Mouse (Mus musculus): ENCODE measurements around the gene Gnat2.

Gene Gnat2

DNA sequence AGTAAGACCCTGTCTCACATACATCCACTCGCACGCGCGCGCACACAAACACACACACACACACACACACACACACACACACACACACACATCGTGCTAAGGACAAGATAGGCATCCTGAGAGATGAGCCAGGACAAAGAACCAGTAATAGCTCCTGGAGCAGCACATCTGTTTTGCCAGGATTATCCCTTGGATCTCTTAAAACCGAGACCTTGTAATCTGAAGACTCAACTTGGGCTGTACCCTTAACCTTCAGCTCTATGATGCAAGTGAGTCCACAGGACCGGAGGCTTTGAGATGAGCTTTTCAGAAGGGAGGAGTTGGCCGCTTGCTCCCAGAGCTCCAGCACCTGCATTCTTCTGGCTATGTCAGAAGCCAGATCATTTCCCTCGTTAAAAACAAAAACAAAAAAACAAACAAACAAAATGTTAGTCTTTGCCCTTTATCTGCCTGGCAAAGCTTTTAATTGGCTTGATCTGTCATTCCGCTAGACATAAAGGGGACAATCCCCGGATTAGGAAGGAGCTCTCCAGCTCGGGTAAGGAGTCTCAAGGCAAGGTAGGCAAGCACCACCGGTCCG lies at the start of gene Gnat2:
Gnat2 (plus strand) TSS at position 254 of the 580 bp plus-strand sequence.
- DNase-seq (ENCODE audit: extremely low spot score, low spot score): no peak

DNA sequence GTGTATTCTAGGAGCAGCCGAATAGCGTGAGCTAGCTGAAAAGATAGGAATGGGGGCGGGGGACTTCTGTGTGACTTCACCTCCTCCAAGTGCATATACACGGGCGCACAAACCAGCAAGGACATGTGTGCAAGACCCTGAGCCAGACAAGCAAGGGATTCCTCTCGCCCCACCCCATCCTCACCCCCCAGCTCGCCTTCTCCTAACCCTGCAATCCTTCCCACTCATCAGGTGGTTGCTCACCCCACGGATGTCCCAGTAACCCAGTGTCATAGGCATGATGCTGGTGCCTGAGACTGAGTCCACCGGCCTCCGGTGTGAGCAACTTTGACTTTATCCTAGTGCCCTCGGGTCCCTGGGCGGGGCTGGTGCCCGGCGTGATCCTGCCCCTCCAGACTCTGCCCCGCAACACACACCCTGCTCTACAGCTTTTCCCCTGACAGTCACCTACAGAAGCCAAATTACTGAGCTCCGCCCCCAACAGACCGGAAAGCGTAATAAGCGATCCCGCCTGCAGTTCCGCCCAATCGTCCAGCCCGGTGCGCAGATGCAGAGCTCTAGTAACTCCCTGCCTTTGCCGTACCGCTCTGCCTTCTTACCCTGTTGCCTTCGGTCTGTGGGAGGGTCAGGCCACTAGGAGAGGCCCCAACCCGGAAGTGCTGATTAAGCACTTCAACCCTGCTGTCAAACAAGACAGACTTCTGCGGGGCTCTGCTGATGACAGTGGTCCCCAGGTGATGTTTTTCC lies 48.0 kb upstream of the Gnat2 start, which contains the start of gene Gstm4:
Gstm4 (minus strand) TSS at position 501 of the 747 bp plus-strand sequence.
- DNase-seq (ENCODE audit: extremely low spot score, low spot score): peak; percentile 70

DNA sequence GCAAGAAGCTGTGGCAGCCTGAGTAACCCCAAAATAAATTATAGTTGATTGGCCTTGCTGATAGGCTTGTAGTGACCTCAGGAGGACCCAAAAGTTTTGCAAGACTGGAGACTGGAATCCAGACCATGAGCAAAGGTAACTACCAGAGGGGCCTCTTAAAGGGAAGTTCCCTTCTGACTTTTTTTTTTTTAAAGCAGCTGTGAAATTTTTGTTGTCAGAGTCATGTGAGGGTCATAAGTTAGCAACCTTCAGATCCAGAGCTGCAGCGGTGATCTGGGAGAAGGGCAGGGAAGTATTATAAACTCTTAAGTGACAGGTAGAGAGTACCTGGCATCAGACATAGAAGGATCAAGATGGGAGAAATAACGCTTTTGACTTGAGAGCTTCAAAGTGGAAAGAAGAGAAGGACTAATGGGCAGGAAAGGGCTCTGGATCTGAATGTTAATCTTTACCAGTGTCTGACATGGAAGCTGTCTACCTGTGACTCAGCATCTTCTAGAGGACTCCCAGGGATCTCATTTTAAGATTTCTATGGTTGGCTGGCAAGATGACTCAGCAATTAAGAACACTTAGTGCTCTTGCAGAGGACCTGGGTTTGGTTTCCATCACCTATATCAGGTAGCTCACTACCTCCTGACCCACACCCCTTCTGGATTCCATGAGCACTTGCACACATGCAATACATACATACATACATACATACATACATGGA lies 45.5 kb upstream of the Gnat2 start:
- no peak for DNase-seq (ENCODE audit: extremely low spot score, low spot score)

DNA sequence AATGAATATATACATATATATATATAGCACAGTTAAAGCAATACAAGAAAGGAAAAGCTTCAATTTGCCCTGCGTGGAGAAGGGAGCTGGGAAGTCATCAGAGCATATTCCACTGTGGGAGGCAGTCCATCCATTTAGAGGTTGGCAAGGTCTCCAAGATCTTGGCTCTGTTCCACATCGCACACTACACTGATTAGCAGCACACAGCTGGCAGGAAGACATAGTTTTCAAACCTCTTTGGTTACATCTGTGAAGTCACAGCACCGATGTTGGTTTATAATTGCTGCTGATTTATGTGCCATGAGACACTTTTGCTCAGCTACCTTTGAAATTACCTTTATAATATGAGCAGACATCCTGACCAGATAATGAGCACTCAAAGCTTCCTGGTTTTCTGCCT lies 44.3 kb upstream of the Gnat2 start:
- no peak for DNase-seq (ENCODE audit: extremely low spot score, low spot score)

DNA sequence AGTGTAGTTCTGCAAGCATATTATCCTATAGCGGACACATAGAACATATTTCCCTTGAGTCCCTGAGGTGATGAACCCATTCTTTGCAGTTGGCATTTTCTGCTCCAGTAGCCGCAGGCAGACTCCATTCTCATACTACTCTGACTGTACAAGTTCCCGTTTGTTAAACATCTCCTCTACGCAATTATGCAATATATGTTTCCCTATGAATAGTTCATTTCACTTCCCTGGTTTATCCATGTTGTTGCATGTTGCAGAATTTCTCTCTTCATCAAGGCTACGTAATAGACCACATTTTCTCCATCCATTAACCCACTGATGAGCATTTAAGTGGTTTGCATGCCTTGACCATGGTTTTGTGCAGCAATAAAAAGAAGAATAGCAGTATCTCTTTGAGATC lies 42.1 kb upstream of the Gnat2 start:
- no peak for DNase-seq (ENCODE audit: extremely low spot score, low spot score)

DNA sequence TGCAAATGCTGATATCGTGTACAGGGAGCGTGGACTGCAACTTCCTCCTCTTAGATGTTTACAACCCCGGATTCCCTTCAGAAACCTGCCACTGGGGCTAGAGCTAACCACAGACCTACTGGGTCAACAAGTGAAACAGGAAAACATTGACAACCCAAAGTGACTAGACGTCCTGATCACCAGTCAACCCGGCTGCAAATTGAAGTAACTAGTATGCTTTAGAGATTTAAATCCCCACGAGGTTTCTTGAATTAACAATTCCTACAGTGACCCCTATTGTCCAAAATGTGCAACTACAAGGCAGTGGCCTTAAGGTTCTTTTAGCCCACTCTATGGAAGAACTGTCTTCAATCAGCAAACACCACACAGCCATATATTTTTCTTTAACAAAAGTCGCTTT lies 31.2 kb upstream of the Gnat2 start:
- DNase-seq (ENCODE audit: extremely low spot score, low spot score): peak; percentile 52

DNA sequence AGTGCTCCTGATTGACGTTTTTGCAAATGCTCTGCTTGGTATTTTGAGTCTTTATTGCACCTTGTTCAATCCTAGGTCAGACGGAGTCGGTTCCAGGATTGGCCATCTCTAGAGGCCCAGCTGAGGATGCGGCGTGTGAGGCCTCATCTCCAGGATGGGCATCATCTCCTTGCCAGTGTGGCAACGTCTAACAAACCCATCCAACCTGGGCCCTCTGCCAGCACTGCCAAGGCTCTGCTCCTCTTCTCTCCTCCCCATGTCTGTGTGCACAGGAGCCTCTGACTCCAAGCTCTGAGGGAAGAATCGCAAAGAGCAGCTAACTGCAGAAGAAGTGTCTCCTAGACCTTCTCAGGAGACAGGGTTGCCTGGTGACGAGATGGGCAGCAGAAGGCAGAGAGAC lies 29.9 kb upstream of the Gnat2 start:
- DNase-seq (ENCODE audit: extremely low spot score, low spot score): no peak

DNA sequence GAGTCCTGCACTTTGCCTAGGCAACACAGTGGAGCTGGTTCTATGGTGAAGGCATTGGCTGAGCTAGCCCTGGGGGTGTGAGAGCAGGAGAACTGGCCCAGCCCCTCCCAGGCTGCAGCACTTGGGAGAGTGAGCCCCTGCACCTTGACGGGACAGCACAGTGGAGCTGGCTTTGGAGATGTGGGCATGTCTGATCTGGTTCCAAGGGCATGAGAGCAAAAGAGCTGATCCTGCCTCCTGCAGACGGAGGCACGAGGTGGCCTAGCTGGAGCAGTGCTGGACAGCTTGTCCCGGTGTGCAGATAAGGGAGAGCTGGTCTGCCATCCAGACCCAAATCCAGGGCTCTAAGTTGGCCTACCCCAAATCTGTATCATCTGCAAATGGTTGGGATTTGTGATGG lies 27.9 kb upstream of the Gnat2 start:
- DNase-seq (ENCODE audit: extremely low spot score, low spot score): no peak

DNA sequence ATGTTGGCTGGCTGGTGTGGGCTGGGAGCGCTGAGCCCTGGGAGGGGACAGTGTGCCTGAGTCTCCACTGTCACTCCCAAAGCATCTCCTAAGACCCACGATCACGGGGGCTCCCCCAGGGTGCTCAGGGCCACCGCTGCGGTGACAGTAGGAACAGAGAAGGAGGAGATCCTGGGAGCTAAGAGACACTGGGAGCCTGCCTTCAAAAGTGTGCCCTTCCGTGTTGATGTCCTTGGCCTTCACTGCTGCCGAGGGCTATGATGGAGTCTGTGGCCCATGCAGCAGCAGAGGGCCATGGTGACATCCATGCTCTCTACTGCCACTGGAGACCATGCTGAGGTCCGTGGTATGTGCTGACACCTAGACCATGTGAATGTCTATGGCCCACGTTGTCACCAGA lies 27.0 kb upstream of the Gnat2 start:
- DNase-seq (ENCODE audit: extremely low spot score, low spot score): no peak

DNA sequence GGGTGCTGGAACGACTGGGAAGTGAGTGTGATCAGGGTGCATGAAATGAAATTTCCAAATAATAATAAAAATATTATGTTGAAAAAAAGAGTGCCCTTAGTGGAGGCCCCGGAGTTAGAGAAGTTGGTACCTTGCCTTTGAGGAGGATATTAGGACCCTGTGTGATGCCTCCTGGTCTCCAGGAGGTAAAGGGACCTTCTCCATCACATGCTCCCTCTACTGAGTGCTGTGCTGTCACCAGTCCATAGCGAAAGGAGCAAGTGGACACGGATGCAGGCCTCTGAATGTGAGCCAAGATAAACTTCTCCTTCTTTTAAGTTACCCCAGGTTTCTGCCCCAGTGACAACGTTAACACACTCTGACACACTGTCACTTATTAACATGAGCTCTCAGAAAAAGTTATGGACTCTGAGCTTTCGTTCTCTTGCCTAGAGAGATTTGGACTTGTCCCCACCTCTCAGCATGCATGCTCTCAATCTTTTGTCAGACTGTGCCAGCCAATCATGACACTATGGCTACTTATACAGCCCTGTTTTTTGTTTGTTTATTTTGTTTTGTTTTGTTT lies 25.1 kb upstream of the Gnat2 start:
- DNase-seq (ENCODE audit: extremely low spot score, low spot score): no peak

DNA sequence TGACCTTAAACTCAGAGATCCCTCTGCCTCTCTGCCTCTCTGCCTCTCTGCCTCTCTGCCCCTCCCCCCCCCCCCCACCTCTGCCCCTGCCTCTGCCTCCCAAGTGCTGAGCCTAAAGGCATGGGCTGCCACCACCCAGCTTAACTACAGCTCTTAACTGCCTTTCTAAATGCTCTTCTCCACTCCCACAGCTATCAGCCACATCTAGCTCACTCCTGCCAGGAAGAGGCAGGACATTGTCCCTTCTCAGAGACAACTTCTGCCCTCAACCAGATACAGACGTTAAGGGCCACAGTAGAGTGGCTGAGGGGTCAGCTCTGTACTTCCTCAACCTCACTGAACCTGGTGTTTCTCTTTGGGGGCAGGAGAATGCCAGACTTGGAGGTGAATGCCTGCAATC lies 23.8 kb upstream of the Gnat2 start:
- no peak for DNase-seq (ENCODE audit: extremely low spot score, low spot score)

DNA sequence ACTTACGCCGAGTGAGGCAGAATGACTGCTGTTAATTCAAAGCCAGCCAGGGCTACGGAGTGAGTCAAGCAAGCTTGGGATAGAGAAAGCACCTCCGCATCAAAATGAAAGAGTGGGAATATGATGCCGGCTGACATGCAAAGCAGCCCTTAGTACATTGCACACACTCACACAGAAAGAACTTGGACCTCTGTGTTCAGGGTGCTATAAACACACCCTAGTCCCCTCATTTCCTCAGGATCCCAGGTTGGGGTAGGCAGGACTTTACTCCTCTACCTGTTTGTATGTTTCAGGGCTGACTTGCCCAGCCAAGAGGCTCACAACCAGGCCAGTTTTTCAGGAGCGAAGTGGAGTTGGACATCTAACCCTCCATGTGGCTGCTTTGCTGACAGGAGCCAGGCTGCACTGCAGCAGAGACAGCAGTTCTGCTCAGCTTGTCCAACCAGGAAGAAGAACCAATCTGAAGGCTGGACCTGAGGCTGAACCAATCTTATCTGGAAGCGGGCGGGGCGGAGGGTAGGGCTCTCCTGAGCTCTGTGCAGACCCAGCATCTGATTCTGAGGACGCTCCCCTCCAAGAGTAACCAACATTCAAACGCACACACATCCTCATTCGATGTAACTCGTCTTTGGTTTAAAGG lies 23.2 kb upstream of the Gnat2 start:
- no peak for DNase-seq (ENCODE audit: extremely low spot score, low spot score)

DNA sequence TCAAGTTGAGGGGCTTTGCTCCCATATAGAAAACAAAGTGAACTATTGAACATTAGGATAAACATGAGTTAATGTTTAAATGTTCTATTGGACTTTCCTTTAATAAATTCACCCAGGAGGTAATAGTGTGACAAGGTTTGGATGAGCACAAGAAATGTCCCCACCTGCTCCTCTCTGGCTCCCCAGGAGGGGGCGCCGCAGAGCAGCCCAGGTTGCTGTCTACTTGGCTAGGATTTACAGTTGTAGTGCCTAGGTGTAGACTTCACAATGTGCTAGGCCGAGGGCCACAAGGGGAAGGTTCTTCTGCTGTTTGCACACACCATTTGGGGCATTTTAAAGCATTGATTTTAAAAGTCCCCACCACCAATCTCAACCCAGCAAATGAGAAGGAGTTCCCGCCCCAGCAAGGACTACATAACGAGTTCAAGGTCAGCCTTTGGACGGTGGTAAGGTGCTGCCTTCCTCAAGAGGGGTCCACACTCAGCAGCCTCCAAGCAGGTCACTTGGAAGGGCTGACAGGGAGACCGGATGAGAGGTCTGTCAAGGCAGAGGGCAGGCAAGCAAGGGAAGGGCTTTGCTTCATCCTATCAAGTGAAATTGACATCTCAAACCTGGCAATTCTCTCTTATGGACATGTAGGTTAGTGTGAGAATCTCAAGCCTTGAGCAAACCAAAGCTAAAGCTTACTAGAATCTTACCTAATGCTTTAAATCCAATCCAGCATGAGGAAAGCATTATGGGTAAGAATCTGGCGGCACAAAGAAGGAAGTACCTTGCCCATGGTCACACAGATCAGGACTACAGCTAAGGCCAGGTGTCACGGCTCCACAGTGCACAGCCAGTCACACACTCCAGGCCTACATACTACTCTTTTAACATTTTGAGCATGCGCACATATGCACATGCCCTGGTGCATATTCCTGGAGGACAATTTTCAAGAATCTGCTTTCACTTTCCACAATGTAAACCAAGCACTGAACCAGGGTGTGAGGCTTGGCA lies 22.0 kb upstream of the Gnat2 start:
- peak; percentile 49 for DNase-seq (ENCODE audit: extremely low spot score, low spot score)

DNA sequence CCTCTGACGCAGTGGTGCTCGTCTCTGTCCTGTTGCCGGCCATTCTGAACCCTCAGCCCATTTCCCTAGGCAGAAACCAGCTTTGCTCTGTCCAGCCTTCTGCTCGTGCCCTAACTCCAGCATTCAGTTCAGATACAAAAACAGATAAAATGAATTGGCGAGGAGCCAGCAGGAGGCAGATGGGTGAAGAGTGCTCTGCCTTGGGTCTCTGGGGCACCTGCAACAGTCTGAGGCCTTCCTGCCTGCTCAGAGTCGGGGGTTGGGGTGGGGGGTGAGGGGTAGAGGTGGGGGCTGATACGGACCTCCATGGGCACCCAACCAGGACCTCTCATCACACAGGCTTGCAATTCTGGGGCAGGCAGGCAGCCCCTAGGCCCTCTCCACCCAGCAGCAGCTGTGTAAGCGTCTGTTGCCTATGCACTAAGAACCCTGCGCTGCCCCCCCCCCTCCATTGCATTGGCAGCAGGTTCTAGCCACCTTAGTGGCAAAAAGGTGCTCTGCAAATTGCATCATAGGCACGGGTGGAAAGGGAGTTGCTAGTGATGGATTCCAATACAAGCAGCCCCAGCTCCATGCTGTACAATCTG lies 19.5 kb upstream of the Gnat2 start:
- DNase-seq (ENCODE audit: extremely low spot score, low spot score): no peak

DNA sequence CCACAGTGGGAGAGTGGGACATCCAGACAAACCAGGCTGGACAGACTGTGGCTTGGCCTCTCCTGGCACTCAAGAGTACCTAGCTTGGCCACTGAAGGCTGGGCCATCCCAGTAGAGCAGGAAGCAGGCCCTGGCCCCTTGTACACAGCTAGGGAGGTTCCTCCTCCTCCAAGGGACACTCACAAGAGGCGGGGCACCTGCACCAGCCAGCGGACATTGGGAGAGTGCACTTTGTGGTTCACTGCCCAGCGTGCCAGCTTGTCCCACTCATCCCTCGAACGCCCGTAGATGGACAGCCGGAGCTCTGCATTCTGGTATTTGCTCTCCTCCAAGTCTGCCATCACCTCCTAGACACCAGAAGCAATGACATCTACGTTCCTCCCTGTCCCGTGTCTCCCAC lies 15.8 kb upstream of the Gnat2 start:
- DNase-seq (ENCODE audit: extremely low spot score, low spot score): no peak

DNA sequence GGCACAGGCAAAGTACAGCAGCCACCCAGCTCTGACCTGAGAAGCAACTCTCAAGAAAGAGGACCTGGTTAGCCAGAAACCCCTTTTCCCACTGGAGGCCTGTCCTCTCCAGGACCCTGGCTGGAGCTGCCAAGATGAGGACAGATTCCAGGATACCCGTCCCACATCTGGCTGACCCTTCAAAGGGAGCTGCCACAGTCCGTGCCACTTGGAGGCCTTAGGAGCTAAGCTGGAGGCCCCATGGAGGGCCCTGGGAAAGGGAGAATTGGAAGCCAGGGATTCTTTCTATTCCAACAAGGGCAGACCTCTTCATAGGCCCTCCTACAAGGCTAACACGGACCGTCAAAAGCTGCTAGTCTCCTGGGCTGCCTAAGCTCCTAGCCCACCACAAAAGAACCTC lies 10.9 kb upstream of the Gnat2 start:
- DNase-seq (ENCODE audit: extremely low spot score, low spot score): no peak

DNA sequence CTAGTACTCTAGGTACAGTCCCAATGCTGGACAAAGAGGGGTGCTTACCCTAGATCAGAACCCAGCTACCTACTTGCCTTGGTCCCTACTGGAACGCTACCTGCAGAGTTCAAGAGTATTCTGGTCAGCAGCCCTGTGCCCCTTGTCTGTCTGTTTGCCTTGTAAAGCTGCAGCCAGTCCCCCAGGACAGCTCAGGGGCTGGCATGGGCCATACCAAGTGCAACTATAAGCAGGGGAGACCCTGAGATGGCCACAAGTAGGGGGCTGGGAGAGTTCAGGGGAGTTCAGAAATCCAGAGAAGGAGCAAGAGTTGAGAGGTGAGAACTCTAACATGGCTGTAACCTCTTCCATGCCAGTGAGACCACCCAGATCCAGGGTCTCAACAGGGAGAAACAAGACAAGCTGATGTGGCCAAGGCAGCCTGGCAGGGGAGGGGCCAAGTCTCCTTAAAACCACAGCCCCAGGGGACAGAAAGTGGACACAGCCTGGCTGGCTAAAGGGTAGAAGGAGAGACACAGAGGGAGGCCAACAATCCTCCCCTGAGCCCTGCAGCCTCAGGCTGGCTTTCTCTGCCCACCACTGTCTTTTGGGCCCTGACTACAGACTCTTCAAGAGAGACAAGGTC lies 10.2 kb upstream of the Gnat2 start:
- no peak for DNase-seq (ENCODE audit: extremely low spot score, low spot score)

DNA sequence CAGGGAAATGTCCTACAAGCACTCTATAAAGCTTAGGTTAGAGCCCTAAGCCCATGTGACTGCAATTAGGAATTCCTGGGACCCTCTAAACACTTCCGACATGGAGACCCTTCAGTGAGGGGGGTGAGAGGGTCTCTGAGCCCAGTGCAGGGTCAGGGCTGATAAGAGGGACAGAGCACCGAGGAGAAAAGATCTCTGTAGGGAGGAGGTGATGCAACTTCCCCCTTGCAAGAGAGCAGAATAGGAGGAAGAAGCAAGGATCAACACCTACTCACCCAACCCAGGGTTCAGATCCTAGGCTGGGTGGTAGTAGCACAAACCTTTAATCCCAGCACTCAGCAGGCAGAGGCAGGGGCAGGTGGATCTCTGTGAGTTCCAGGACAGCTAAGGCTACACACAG lies 9.4 kb upstream of the Gnat2 start:
- DNase-seq (ENCODE audit: extremely low spot score, low spot score): no peak

DNA sequence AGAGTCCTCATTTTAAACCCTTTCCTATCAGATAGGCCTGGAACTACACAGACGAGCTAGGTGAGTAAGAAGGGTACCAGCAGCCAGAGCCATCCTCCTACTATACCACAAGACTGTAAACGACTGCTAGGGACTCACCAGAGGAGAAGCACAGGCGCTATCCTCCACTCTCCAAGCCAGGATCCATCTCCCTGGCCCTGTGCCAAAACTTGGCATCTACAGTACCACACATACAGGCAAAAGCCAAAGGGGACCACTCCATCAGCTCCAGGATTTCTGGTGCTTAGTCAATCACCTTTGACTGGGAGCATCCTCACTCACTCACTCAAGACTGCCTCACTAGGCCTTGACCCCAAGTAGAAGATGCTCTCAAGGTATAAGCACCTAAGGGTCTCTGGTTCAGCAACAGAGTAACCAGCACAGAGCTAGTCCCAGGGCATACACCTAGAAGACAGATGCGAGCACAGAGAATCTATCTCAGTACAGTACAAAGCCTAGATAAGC lies 8.6 kb upstream of the Gnat2 start:
- DNase-seq (ENCODE audit: extremely low spot score, low spot score): no peak

Data from neural tube, embryonic 10.5 days (tissue).